Mouse (Mus musculus): ENCODE data around the gene Slc16a11. TPM values are rescaled to one million over a fixed set of nuclear protein-coding genes. Genes with fewer than 3 reads are reported as not detected.
A peak's percentile ranks its signal among the peaks of the same experiment; 100 is the strongest.

Gene Slc16a11
- polyA plus RNA-seq, 1 experiment from 2014 or later: 0.63 TPM

- H3K4me3 ChIP-seq (ENCODE audit: low read depth, low read length): no peak overlapping the region
- peak; percentile 14 for DNase-seq
- TF ChIP-seq CTCF (IDR thresholded peaks at IDR 0.05; ENCODE audit: low read depth): peak; percentile 34; the same call in 1 of the 2 replicates
- no peak overlapping the region for H3K9ac ChIP-seq
- 61% methylated on average over 5 of the region's 5 CpGs for WGBS
- no peak overlapping the region for H3K27ac ChIP-seq (ENCODE audit: low read depth)
- H3K4me2 ChIP-seq: no peak overlapping the region
- H3K4me1 ChIP-seq (ENCODE audit: insufficient read depth): no peaks in the 10 kb centered on the region
- ATAC-seq (ENCODE audit: insufficient read depth): no peak
- no peaks in the 10 kb centered on the region for H3K36me3 ChIP-seq (ENCODE audit: insufficient read depth)
- H3K9me3 ChIP-seq (ENCODE audit: low read depth, low read length): no peaks in the 10 kb centered on the region
- no peaks in the 10 kb centered on the region for H3K27me3 ChIP-seq (ENCODE audit: insufficient read depth, low read length)
Observed at GRCm38 (mm10) chr11:70172298-70172697, 40.3 kb upstream of the Slc16a11 start.

GRCm38 (mm10) chr11:70174491-70174890 is 38.1 kb upstream of the Slc16a11 start:
- no peaks in the 10 kb centered on the region for H3K27me3 ChIP-seq (ENCODE audit: insufficient read depth, low read length)
- H3K36me3 ChIP-seq (ENCODE audit: insufficient read depth): no peaks in the 10 kb centered on the region
- TF ChIP-seq CTCF (IDR thresholded peaks at IDR 0.05; ENCODE audit: low read depth): no peak
- H3K9me3 ChIP-seq (ENCODE audit: low read depth, low read length): no peaks in the 10 kb centered on the region
- ATAC-seq (ENCODE audit: insufficient read depth): no peak
- H3K4me3 ChIP-seq (ENCODE audit: low read depth, low read length): no peak overlapping the region
- no peaks in the 10 kb centered on the region for H3K4me1 ChIP-seq (ENCODE audit: insufficient read depth)
- H3K4me2 ChIP-seq: no peak overlapping the region
- H3K27ac ChIP-seq (ENCODE audit: low read depth): no peak overlapping the region
- 77% methylated on average over 4 of the region's 4 CpGs for WGBS
- H3K9ac ChIP-seq: no peak overlapping the region
- no peak for DNase-seq

- DNase-seq (no peak), ATAC-seq (ENCODE audit: insufficient read depth) (no peak)
- Histone ChIP-seq H3K9ac (no peak overlapping the region), H3K36me3 (ENCODE audit: insufficient read depth) (no peaks in the 10 kb centered on the region), H3K9me3 (ENCODE audit: low read depth, low read length) (no peaks in the 10 kb centered on the region), H3K4me1 (ENCODE audit: insufficient read depth) (no peaks in the 10 kb centered on the region), H3K27me3 (ENCODE audit: insufficient read depth, low read length) (no peaks in the 10 kb centered on the region), H3K27ac (ENCODE audit: low read depth) (no peak overlapping the region), H3K4me3 (ENCODE audit: low read depth, low read length) (no peak overlapping the region), H3K4me2 (no peak overlapping the region)
- TF ChIP-seq CTCF (IDR thresholded peaks at IDR 0.05; ENCODE audit: low read depth): peak; percentile 50; the same call in 1 of the 2 replicates
- 71% methylated on average over 8 of the region's 8 CpGs for WGBS
Observed at GRCm38 (mm10) chr11:70177647-70178046, 34.9 kb upstream of the Slc16a11 start.

GRCm38 (mm10) chr11:70178311-70178710 is 34.2 kb upstream of the Slc16a11 start:
- Histone ChIP-seq H3K4me1 (ENCODE audit: insufficient read depth) (no peaks in the 10 kb centered on the region), H3K27me3 (ENCODE audit: insufficient read depth, low read length) (no peaks in the 10 kb centered on the region), H3K9ac (no peak overlapping the region), H3K27ac (ENCODE audit: low read depth) (no peak overlapping the region), H3K4me3 (ENCODE audit: low read depth, low read length) (no peak overlapping the region), H3K4me2 (no peak overlapping the region), H3K9me3 (ENCODE audit: low read depth, low read length) (no peaks in the 10 kb centered on the region), H3K36me3 (ENCODE audit: insufficient read depth) (no peaks in the 10 kb centered on the region)
- 78% methylated on average over 11 of the region's 11 CpGs for WGBS
- no peak for ATAC-seq (ENCODE audit: insufficient read depth)
- TF ChIP-seq CTCF (IDR thresholded peaks at IDR 0.05; ENCODE audit: low read depth): no peak
- no peak for DNase-seq

- Histone ChIP-seq H3K4me2 (no peak overlapping the region), H3K9me3 (ENCODE audit: low read depth, low read length) (no peaks in the 10 kb centered on the region), H3K4me1 (ENCODE audit: insufficient read depth) (no peaks in the 10 kb centered on the region), H3K9ac (no peak overlapping the region), H3K36me3 (ENCODE audit: insufficient read depth) (no peaks in the 10 kb centered on the region), H3K27ac (ENCODE audit: low read depth) (no peak overlapping the region), H3K4me3 (ENCODE audit: low read depth, low read length) (no peak overlapping the region), H3K27me3 (ENCODE audit: insufficient read depth, low read length) (no peaks in the 10 kb centered on the region)
- 67% methylated on average over 11 of the region's 11 CpGs for WGBS
- TF ChIP-seq CTCF (IDR thresholded peaks at IDR 0.05; ENCODE audit: low read depth): no peak
- no peak for DNase-seq
- ATAC-seq (ENCODE audit: insufficient read depth): no peak
Observed at GRCm38 (mm10) chr11:70178756-70179155, 33.8 kb upstream of the Slc16a11 start.

GRCm38 (mm10) chr11:70179401-70179800 is 33.2 kb upstream of the Slc16a11 start:
- DNase-seq (peak; percentile 68), ATAC-seq (ENCODE audit: insufficient read depth) (no peak)
- H3K9ac ChIP-seq: no peak overlapping the region
- TF ChIP-seq CTCF (IDR thresholded peaks at IDR 0.05; ENCODE audit: low read depth): peak; percentile 65
- H3K4me1 ChIP-seq (ENCODE audit: insufficient read depth): no peaks in the 10 kb centered on the region
- H3K9me3 ChIP-seq (ENCODE audit: low read depth, low read length): no peaks in the 10 kb centered on the region
- 32% methylated on average over 14 of the region's 14 CpGs for WGBS
- H3K27ac ChIP-seq (ENCODE audit: low read depth): no peak overlapping the region
- no peak overlapping the region for H3K4me3 ChIP-seq (ENCODE audit: low read depth, low read length)
- no peak overlapping the region for H3K4me2 ChIP-seq
- no peaks in the 10 kb centered on the region for H3K27me3 ChIP-seq (ENCODE audit: insufficient read depth, low read length)
- H3K36me3 ChIP-seq (ENCODE audit: insufficient read depth): no peaks in the 10 kb centered on the region

- no peaks in the 10 kb centered on the region for H3K27me3 ChIP-seq (ENCODE audit: insufficient read depth, low read length)
- H3K4me1 ChIP-seq (ENCODE audit: insufficient read depth): no peaks in the 10 kb centered on the region
- 91% methylated on average over 4 of the region's 4 CpGs for WGBS
- no peak overlapping the region for H3K4me3 ChIP-seq (ENCODE audit: low read depth, low read length)
- DNase-seq: no peak
- TF ChIP-seq CTCF (IDR thresholded peaks at IDR 0.05; ENCODE audit: low read depth): no peak
- H3K27ac ChIP-seq (ENCODE audit: low read depth): no peak overlapping the region
- H3K9ac ChIP-seq: no peak overlapping the region
- no peaks in the 10 kb centered on the region for H3K9me3 ChIP-seq (ENCODE audit: low read depth, low read length)
- no peak overlapping the region for H3K4me2 ChIP-seq
- no peaks in the 10 kb centered on the region for H3K36me3 ChIP-seq (ENCODE audit: insufficient read depth)
- ATAC-seq (ENCODE audit: insufficient read depth): no peak
Observed at GRCm38 (mm10) chr11:70180496-70180895, 32.1 kb upstream of the Slc16a11 start.

- H3K4me1 ChIP-seq (ENCODE audit: insufficient read depth): no peaks in the 10 kb centered on the region
- H3K4me2 ChIP-seq: no peak overlapping the region
- H3K9me3 ChIP-seq (ENCODE audit: low read depth, low read length): no peaks in the 10 kb centered on the region
- H3K27ac ChIP-seq (ENCODE audit: low read depth): no peak overlapping the region
- ATAC-seq (ENCODE audit: insufficient read depth): no peak
- H3K27me3 ChIP-seq (ENCODE audit: insufficient read depth, low read length): no peaks in the 10 kb centered on the region
- DNase-seq: peak; percentile 34
- 58% methylated on average over 7 of the region's 7 CpGs for WGBS
- no peak overlapping the region for H3K9ac ChIP-seq
- no peaks in the 10 kb centered on the region for H3K36me3 ChIP-seq (ENCODE audit: insufficient read depth)
- no peak for TF ChIP-seq CTCF (IDR thresholded peaks at IDR 0.05; ENCODE audit: low read depth)
- no peak overlapping the region for H3K4me3 ChIP-seq (ENCODE audit: low read depth, low read length)
Observed at GRCm38 (mm10) chr11:70185120-70185519, 27.4 kb upstream of the Slc16a11 start.

Data from lung, embryonic 14.5 days (tissue).